Mouse (Mus musculus): ENCODE data around the gene Tbxas1.
A peak's percentile ranks its signal among the peaks of the same experiment; 100 is the strongest.

The Tbxas1 gene

GRCm38 (mm10) chr6:38875258-38876070 lies at the start of gene Tbxas1:
Gene Tbxas1, plus strand, starts transcription at chr6:38875404.
- peak; percentile 68 for DNase-seq (ENCODE audit: low spot score)

- DNase-seq (ENCODE audit: low spot score), result no peak
These were observed 49.3 kb upstream of the Tbxas1 start for GRCm38 (mm10) chr6:38825886-38826285.

- no peak for DNase-seq (ENCODE audit: low spot score)
These were observed 48.3 kb upstream of the Tbxas1 start for GRCm38 (mm10) chr6:38826857-38827256.

GRCm38 (mm10) chr6:38827435-38827834 lies 47.8 kb upstream of the Tbxas1 start:
- DNase-seq (ENCODE audit: low spot score), result no peak

GRCm38 (mm10) chr6:38828211-38828610 lies 47.0 kb upstream of the Tbxas1 start:
- no peak for DNase-seq (ENCODE audit: low spot score)

GRCm38 (mm10) chr6:38829452-38829851 lies 45.8 kb upstream of the Tbxas1 start:
- DNase-seq (ENCODE audit: low spot score), result no peak

GRCm38 (mm10) chr6:38833721-38834120 lies 41.5 kb upstream of the Tbxas1 start:
- peak; percentile 2 for DNase-seq (ENCODE audit: low spot score)

- no peak for DNase-seq (ENCODE audit: low spot score)
These were observed 40.5 kb upstream of the Tbxas1 start for GRCm38 (mm10) chr6:38834727-38835126.

GRCm38 (mm10) chr6:38835217-38835616 lies 40.0 kb upstream of the Tbxas1 start:
- DNase-seq (ENCODE audit: low spot score), result no peak

- DNase-seq (ENCODE audit: low spot score), result peak; percentile 32
These were observed 37.1 kb upstream of the Tbxas1 start for GRCm38 (mm10) chr6:38838061-38838460.

GRCm38 (mm10) chr6:38839891-38840290 lies 35.3 kb upstream of the Tbxas1 start:
- DNase-seq (ENCODE audit: low spot score), result peak; percentile 13

- peak; percentile 31 for DNase-seq (ENCODE audit: low spot score)
These were observed 34.8 kb upstream of the Tbxas1 start for GRCm38 (mm10) chr6:38840380-38840779.

GRCm38 (mm10) chr6:38840780-38841179 lies 34.4 kb upstream of the Tbxas1 start:
- DNase-seq (ENCODE audit: low spot score), result peak; percentile 10

GRCm38 (mm10) chr6:38841551-38841950 lies 33.7 kb upstream of the Tbxas1 start:
- DNase-seq (ENCODE audit: low spot score), result peak; percentile 5

- DNase-seq (ENCODE audit: low spot score), result no peak
These were observed 30.1 kb upstream of the Tbxas1 start for GRCm38 (mm10) chr6:38845117-38845516.

- DNase-seq (ENCODE audit: low spot score), result no peak
These were observed 29.3 kb upstream of the Tbxas1 start for GRCm38 (mm10) chr6:38845876-38846275.

GRCm38 (mm10) chr6:38846330-38847195 lies 28.6 kb upstream of the Tbxas1 start:
- no peak for DNase-seq (ENCODE audit: low spot score)

- DNase-seq (ENCODE audit: low spot score), result no peak
These were observed 27.8 kb upstream of the Tbxas1 start for GRCm38 (mm10) chr6:38847447-38847846.

- no peak for DNase-seq (ENCODE audit: low spot score)
These were observed 27.0 kb upstream of the Tbxas1 start for GRCm38 (mm10) chr6:38847958-38848910.

- no peak for DNase-seq (ENCODE audit: low spot score)
These were observed 24.4 kb upstream of the Tbxas1 start for GRCm38 (mm10) chr6:38850715-38851259.

GRCm38 (mm10) chr6:38851740-38852139 lies 23.5 kb upstream of the Tbxas1 start:
- DNase-seq (ENCODE audit: low spot score), result peak; percentile 16
